Mouse (Mus musculus): Measurements from ENCODE around the gene Sergef.

The Sergef gene

GRCm38 (mm10) chr7:46572803-46573594, 66.6 kb downstream of the Sergef start:
- no peak for DNase-seq

DNA sequence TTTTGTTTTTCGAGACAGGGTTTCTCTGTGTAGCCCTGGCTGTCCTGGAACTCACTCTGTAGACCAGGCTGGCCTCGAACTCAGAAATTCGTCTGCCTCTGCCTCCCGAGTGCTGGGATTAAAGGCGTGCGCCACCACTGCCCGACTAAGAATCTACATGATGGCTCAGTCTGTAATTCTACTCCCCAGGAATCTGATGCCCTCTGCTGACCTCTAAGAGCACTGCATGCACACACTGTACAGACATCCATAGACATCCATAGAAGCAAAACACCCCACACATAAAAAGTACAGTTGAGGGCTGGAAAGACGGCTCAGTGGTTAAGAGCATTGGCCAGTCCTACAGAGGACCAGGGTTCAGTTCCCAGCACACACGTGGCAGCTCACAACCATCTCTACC, 70.1 kb downstream of the Sergef start:
- peak; percentile 49 to 52 for DNase-seq

- DNase-seq: no peak
Observed at GRCm38 (mm10) chr7:46566318-46567007, 73.1 kb downstream of the Sergef start.

DNA sequence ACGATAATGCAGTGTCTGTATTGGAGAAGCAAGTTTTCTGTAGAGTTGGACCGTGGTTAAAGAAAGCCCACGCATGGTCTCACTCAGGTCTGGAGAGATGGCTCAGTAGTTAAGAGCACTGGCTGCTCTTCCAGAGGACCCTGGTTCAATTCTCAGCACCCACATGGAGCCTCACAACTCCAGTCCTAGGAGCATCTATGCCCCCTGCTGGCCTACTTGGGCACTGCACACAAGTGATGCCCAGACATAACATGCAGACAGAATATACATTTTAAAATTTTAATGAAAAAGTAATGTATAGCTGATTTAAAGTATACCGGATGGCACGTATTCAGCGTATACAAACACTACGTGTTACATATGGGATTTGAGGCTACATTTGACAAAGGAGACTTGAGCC, 74.2 kb downstream of the Sergef start:
- DNase-seq: no peak

DNA sequence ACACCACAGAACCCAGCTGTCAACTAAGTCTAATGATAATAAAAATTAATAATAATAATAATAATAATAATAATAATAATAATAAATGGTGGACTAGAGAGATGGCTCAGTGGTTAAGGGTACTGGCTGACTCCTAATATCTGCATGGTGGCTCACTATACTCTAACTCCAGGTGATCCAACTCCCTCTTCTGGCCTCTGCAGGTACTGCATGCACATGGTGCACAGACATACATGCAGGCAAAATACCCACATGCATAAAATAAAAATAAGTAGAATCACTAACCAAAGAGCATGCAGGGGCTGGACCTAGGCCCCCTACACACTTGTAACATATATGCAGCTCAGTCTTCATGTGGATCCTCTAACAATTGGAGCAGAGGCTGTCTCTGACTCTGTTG, 75.8 kb downstream of the Sergef start:
- DNase-seq: no peak

- no peak for DNase-seq
Observed at GRCm38 (mm10) chr7:46560061-46560460, 79.5 kb downstream of the Sergef start.

DNA sequence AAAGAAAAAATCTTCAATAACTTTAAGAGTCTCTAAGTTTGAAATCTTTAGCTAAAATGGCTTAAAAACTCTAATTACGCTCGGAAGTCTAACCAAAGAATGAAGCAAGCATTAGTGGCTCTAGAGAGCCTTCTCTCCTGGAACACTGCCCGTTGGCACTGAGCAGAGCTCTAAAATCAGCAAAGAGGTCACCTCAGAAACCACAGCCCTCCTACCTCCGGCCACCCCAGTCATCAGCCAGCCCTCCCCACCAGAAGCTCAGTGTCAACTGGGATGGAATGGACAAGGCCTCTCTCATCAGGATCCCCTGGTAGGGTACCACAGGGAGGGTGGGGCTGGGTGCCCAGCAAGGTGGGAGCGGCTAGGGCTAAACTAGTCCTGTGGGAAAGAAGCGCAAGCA, 80.0 kb downstream of the Sergef start:
- no peak for DNase-seq

- no peak for DNase-seq
Observed at GRCm38 (mm10) chr7:46559006-46559405, 80.6 kb downstream of the Sergef start.

DNA sequence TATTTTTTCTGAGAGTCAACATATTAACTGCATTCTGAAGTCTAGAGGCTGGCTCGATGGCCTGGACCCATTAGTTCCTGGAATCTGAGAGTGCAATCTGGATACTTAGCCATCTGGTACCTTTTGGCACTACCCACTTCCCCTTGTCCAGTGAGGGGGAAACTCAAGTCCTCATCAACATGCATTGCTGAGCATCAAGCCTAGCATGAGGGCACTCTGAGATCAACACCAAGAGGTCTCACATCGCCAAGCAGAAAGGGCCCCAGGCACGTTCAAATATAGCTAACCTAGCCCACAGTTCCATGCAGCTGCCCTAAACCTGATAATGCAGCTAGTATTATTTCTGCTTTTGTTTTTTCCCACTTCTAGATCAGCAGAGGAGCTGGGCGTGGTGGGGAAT, 81.6 kb downstream of the Sergef start:
- DNase-seq: no peak

DNA sequence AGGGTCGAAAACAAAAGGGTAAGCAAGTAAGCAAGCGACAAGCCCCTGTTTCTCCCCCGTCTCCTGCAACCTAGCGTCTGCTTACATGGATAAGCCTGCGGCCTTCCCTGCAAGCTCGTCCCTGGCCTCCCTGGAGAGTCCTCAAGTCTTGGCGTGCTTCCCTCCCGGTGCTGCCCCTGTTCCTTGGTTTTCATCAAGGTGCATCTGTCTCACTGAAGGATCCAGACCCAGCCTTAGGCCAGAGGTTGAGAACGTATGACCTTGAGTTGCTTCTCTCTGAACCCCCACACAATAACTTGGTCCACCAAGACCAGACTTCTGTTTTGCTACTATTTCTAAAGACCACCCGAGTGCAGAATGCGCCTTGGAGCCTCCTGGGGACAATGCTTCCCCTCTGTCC, 82.2 kb downstream of the Sergef start:
- no peak for DNase-seq

GRCm38 (mm10) chr7:46556358-46557118, 83.1 kb downstream of the Sergef start:
- no peak for DNase-seq

DNA sequence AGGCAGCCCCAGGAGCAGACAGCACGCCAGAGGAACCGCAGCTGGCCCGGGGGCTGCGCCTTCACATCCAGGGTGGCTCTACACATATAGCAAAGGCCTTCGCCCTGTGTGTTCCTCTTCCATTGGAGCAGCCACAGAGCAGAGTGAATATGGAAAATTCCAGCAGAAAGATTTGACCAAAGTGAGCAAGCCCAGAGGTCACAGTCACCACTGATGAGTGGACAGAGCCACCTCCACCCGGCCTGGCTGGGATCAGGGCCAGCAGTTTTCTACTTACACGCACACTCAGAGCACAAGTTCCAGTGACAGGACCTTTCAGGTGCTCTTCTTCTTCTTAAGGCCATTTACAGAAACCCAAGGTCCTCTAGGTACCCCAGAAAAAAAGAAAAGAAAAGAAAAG, 83.9 kb downstream of the Sergef start:
- DNase-seq: no peak

DNA sequence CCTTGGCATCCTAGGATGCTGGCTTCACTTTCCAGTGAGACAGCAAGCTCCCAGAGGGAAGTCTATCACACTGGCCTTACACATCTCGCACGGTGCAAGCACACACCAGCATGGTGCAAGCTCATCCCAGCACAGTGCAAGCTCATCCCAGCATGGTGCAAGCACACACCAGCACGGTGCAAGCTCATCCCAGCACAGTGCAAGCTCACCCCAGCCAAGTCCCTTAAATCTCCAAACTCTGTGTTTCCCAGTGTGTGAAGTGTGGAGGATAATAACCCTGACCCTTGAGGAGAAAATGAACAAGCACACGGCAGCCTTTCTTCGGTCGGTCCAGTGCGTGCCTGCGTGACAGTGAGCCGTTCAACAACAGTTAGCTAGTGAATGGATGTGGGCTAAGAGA, 84.8 kb downstream of the Sergef start:
- DNase-seq: no peak

GRCm38 (mm10) chr7:46554003-46554402, 85.6 kb downstream of the Sergef start:
- DNase-seq: no peak

DNA sequence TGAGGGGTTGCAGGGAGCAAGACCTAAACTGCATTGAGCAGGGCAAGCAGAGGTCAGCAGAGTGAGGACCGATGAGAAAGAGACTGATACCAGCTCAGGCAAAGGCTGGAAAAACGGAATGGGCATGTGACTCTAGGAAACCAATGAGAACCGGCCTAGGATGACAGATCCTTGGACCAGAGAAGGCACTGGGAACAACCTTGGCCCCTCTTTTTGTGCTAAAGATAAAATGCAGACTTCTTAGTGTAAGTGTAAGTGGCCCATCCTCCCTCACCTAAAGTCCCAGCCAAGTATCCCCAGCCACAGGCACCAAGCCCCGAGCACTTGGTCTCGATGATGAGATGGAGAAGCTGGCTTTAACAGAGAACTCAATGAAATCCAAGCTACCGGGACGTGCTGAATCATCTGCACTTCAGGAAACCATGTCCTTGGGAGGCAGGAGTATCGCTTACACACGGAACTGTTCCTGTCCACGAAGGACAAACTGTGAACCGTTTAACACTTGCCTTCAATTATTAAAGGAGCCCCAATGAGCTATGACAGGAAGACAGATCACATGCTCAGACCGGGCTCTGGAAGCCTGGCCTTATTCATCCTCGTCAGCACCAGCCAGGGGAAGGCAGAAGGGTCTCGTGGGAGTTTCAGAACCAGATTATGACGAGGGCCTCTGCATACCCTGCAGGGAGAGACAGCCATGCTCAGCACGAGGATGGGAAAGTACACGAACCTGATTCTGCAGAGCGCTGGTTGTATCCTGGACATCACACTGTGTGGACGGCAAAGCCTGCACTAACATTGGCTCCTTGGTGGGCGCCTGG, 87.5 kb downstream of the Sergef start:
- DNase-seq: no peak

- no peak for DNase-seq
Observed at GRCm38 (mm10) chr7:46551173-46551572, 88.4 kb downstream of the Sergef start.

DNA sequence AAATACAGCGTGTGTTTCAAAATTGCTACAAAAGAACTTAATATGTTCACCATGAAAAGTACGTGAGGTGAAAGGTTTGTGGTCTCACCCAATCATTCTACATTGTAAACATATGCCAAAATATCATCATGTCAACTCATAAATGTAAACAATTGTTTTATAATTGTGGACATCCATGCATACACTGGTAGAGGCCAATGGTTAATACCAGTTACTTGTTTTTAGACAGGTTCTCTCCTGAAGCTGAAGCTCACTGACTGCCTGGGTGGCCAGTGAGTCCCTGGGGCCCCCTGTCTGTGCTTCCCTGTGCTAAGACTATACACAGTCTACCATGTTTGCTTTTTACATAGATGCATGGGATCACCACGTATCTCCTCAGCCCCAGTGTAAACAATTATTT, 91.5 kb downstream of the Sergef start:
- no peak for DNase-seq

DNA sequence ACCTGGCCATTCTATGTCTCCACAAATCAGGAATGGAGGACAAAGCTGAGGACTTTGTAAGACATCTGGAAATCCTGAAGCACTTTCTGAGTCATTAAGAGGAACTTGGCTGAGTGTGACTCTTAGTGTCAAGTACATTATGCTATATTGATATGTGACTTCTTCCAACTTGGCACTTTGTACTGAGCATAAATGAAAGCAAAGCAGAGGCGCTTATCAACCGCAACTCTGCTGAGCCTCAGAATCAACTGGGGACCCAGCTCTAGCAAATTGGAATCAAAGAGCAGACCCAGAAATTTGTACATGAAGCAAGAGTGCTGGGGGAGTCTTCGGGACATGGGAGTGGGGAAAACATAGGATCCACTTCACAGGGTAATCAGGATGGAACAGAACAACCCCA, 92.0 kb downstream of the Sergef start:
- DNase-seq: no peak

DNA sequence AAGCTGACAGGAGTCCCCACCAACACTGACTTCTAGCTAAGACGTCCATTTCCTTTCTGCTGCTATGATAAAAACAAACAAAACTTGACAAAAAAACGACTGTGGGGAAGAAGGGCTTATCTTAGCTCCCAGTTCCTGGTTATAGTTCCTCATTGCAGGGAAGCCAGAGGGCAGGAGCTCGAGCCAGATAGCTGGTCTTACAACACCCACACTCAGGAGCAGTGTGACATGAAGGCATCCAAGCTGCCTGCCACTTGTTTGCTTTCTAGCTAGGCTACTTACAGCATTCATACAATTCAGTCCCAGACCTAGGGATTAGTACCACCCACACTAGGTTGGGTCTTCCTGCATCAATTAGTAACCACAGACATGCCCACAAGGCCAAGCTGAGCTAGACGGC, 93.1 kb downstream of the Sergef start:
- DNase-seq: no peak

- DNase-seq: peak; percentile 21 to 46
Observed at GRCm38 (mm10) chr7:46544195-46544641, 95.4 kb downstream of the Sergef start.

- no peak for DNase-seq
Observed at GRCm38 (mm10) chr7:46542117-46542516, 97.5 kb downstream of the Sergef start.

GRCm38 (mm10) chr7:46540616-46541015, 99.0 kb downstream of the Sergef start:
- DNase-seq: no peak

Measured in thymus, postnatal 36 days (tissue).